Mouse (Mus musculus): ENCODE results near the gene Spata2. TPM values are rescaled to one million over a fixed set of nuclear protein-coding genes. Genes with fewer than 3 reads are reported as not detected.

The Spata2 gene
- total RNA-seq (2021), result 10 to 100 TPM; 72.0 to 74.4 TPM

- intact Hi-C loops (cut with DNase I), result loop anchor here (5.0 kb wide), 1 partner anchor 71 kb away; the partner anchor contains the start of gene Slc9a8
Measured at GRCm38 (mm10) chr2:167492713-167493636, at the start of gene Spata2. Spata2 (minus strand) TSS chr2:167492887.

GRCm38 (mm10) chr2:167542361-167542760 lies 49.7 kb upstream of the Spata2 start:
- intact Hi-C loops (cut with DNase I), result no loop called here
- no peak for DNase-seq (ENCODE audit: low spot score in 2 of 2)

More at GRCm38 (mm10) chr2:167492713-167493636, at the start of gene Spata2:
- peak; percentile 95 to 96 for DNase-seq (ENCODE audit: low spot score in 2 of 2)

- intact Hi-C loops (cut with DNase I), result no loop called here
- no peak for DNase-seq (ENCODE audit: low spot score in 2 of 2)
Measured at GRCm38 (mm10) chr2:167541761-167542160, 49.1 kb upstream of the Spata2 start.

GRCm38 (mm10) chr2:167541324-167541723 lies 48.6 kb upstream of the Spata2 start:
- DNase-seq (ENCODE audit: low spot score in 2 of 2), result no peak
- intact Hi-C loops (cut with DNase I), result no loop called here

- DNase-seq (ENCODE audit: low spot score in 2 of 2), result no peak
- intact Hi-C loops (cut with DNase I), result no loop called here
Measured at GRCm38 (mm10) chr2:167540477-167541110, 47.9 kb upstream of the Spata2 start.

- intact Hi-C loops (cut with DNase I), result no loop called here
Measured at GRCm38 (mm10) chr2:167539536-167540476, 47.1 kb upstream of the Spata2 start.

GRCm38 (mm10) chr2:167538671-167539306 lies 46.1 kb upstream of the Spata2 start:
- intact Hi-C loops (cut with DNase I), result no loop called here
- DNase-seq (ENCODE audit: low spot score in 2 of 2), result no peak

More at GRCm38 (mm10) chr2:167539536-167540476, 47.1 kb upstream of the Spata2 start:
- no peak for DNase-seq (ENCODE audit: low spot score in 2 of 2)

GRCm38 (mm10) chr2:167537476-167538297 lies 45.0 kb upstream of the Spata2 start, which contains the start of gene Snai1:
Snai1 (plus strand) TSS chr2:167538195.
- intact Hi-C loops (cut with DNase I), result loop anchor here (1.0 kb wide), 1 partner anchor 68 kb away; no protein-coding TSS in a partner anchor
- DNase-seq (ENCODE audit: low spot score in 2 of 2), result peak; percentile 75 to 83

GRCm38 (mm10) chr2:167536320-167536945 lies 43.7 kb upstream of the Spata2 start:
- intact Hi-C loops (cut with DNase I), result no loop called here
- no peak for DNase-seq (ENCODE audit: low spot score in 2 of 2)

GRCm38 (mm10) chr2:167533880-167534279 lies 41.2 kb upstream of the Spata2 start:
- intact Hi-C loops (cut with DNase I), result loop anchor here (5.0 kb wide), 1 partner anchor 363 kb away; no protein-coding TSS in a partner anchor
- no peak for DNase-seq (ENCODE audit: low spot score in 2 of 2)

- intact Hi-C loops (cut with DNase I), result loop anchor here (1.0 to 5.0 kb wide), 2 partner anchors 73 to 365 kb away; no protein-coding TSS in a partner anchor
- DNase-seq (ENCODE audit: low spot score in 2 of 2), result peak in 1 of 2 experiments; percentile 23
Measured at GRCm38 (mm10) chr2:167532131-167532530, 39.4 kb upstream of the Spata2 start.

- intact Hi-C loops (cut with DNase I), result loop anchor here (2.0 to 5.0 kb wide), 2 partner anchors 148 to 367 kb away; no protein-coding TSS in a partner anchor
- DNase-seq (ENCODE audit: low spot score in 2 of 2), result no peak
Measured at GRCm38 (mm10) chr2:167530536-167530935, 37.8 kb upstream of the Spata2 start.

GRCm38 (mm10) chr2:167529935-167530513 lies 37.3 kb upstream of the Spata2 start:
- DNase-seq (ENCODE audit: low spot score in 2 of 2), result no peak
- intact Hi-C loops (cut with DNase I), result loop anchor here (2.0 to 5.0 kb wide), 2 partner anchors 149 to 367 kb away; no protein-coding TSS in a partner anchor

- DNase-seq (ENCODE audit: low spot score in 2 of 2), result peak; percentile 31 to 37
- intact Hi-C loops (cut with DNase I), result no loop called here
Measured at GRCm38 (mm10) chr2:167528278-167528677, 35.6 kb upstream of the Spata2 start.

GRCm38 (mm10) chr2:167519606-167520252 lies 27.0 kb upstream of the Spata2 start:
- intact Hi-C loops (cut with DNase I), result no loop called here
- DNase-seq (ENCODE audit: low spot score in 2 of 2), result no peak

GRCm38 (mm10) chr2:167515688-167516087 lies 23.0 kb upstream of the Spata2 start:
- intact Hi-C loops (cut with DNase I), result no loop called here
- DNase-seq (ENCODE audit: low spot score in 2 of 2), result no peak

Data from left cerebral cortex, postnatal 25 days (tissue).